Mouse (Mus musculus) liver, embryonic 13.5 days (tissue): Measurements from ENCODE around the gene Clip2. TPM values are rescaled to one million over a fixed set of nuclear protein-coding genes. Genes with fewer than 3 reads are reported as not detected.
"Not testable (repeated sequence)": the region's sequence is repeated elsewhere in the genome, so short reads cannot be mapped to it uniquely, and the experiment has no call there.

Experiments
- ATAC-seq: fragments of 200-750 bp; cut with Nextera tagmentation; 2 replicates; pipeline ENCODE4 v1.8.0; 2017; ENCODE audit warnings: low read depth, mild to moderate bottlenecking, moderate number of reproducible peaks, moderate library complexity
- DNase-seq: peaks from one replicate; pipeline ENCODE4 v3.0.0; 2022
- H3K27ac ChIP-seq: fragments of 300-500 bp; sonication (generic); 2 replicates; pipeline ENCODE4 v1.5.1; 2015; ENCODE audit warnings: moderate library complexity, mild to moderate bottlenecking, inconsistent platforms
- H3K27me3 ChIP-seq: fragments of 300-500 bp; sonication (generic); 2 replicates; pipeline ENCODE4 v1.6.1; 2015; ENCODE audit warnings: mild to moderate bottlenecking, inconsistent platforms
- H3K36me3 ChIP-seq: fragments of 300-500 bp; sonication (generic); 2 replicates; pipeline ENCODE4 v1.6.1; 2015; ENCODE audit warnings: mild to moderate bottlenecking, inconsistent platforms
- H3K4me1 ChIP-seq: fragments of 300-500 bp; sonication (generic); replicated peaks from 2 replicates; pipeline ENCODE4 v1.6.1; 2015; ENCODE audit warnings: inconsistent platforms
- H3K4me2 ChIP-seq: fragments of 300-500 bp; sonication (generic); 2 replicates; pipeline ENCODE4 v1.6.1; 2015; ENCODE audit warnings: inconsistent platforms, mild to moderate bottlenecking, moderate library complexity
- H3K4me3 ChIP-seq: fragments of 300-500 bp; sonication (generic); replicated peaks from 2 replicates; pipeline ENCODE4 v1.5.1; 2015; ENCODE audit warnings: mild to moderate bottlenecking, inconsistent platforms
- H3K9ac ChIP-seq: fragments of 300-500 bp; sonication (generic); 2 replicates; pipeline ENCODE4 v1.6.1; 2015; ENCODE audit warnings: mild to moderate bottlenecking, inconsistent platforms
- H3K9me3 ChIP-seq: fragments of 300-500 bp; sonication (generic); replicated peaks from 2 replicates; pipeline ENCODE4 v1.6.1; 2016; ENCODE audit warnings: inconsistent platforms
- WGBS: fragments of 180-500 bp; shearing (Covaris S2); methylation state at CpG from one replicate; pipeline ENCODE4 v1.1.7; 2015; ENCODE audit not compliant: insufficient replicate concordance; 5-methylcytosine and 5-hydroxymethylcytosine counted together
- polyA plus RNA-seq: library from polyadenylated mRNA; unstranded; fragments of >200 nt; fragmentation: Nextera tagmentation; extraction: Ambion mirVana; gene quantifications from 2 replicates; pipeline ENCODE4 v1.2.1, GENCODE M21; 2015

Gene Clip2
- polyA plus RNA-seq, 1 experiment from 2014 or later = 0.37 TPM

DNA sequence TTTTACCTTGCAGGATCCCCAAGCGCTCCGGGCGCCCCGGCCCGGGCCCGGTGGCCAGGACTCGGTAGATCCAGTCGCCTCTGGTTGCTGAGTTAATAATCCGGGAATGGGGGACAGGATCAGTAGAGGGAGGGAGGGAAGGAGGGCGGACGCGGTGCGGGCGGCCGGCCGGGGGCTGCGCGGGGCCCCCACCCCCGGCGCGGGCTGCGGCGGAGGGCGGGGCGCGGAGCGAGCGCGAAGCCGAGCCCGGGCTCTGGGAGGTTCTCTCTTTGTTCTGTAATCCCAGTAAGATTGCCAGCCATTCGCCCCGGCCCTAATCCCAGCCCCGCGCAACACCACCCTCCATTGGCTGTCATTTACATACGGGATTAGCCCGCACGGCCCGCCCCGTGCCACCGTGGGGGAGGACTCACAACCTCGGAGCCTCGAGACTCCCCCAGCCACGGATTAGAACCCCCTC, 95.7 kb downstream of the Clip2 start, which contains the start of gene Gtf2ird1:
Gene Gtf2ird1, minus strand, starts transcription at position 214 of the 460 bp plus-strand sequence.
- no peaks in the 10 kb centered on the region for H3K9me3 ChIP-seq
- H3K27ac ChIP-seq = 0 out of 2 replicates have a peak within 1 kb of the TSS, but pooled peaks have one; percentile 32
- H3K9ac ChIP-seq = peak within 1 kb of the TSS; percentile 75
- peaks cover 25% of the 10 kb centered on the region for H3K4me1 ChIP-seq
- H3K4me2 ChIP-seq = peak within 1 kb of the TSS; percentile 93
- ATAC-seq (peak; percentile 79), DNase-seq (peak; percentile 59)
- no peaks in the 10 kb centered on the region for H3K27me3 ChIP-seq
- WGBS = 2% methylated on average over 24 of the region's 44 CpGs
- H3K36me3 ChIP-seq = 0 out of 2 replicates have a peak, but pooled peaks cover 4% of the 10 kb centered on the region
- H3K4me3 ChIP-seq = peak within 1 kb of the TSS; percentile 69

DNA sequence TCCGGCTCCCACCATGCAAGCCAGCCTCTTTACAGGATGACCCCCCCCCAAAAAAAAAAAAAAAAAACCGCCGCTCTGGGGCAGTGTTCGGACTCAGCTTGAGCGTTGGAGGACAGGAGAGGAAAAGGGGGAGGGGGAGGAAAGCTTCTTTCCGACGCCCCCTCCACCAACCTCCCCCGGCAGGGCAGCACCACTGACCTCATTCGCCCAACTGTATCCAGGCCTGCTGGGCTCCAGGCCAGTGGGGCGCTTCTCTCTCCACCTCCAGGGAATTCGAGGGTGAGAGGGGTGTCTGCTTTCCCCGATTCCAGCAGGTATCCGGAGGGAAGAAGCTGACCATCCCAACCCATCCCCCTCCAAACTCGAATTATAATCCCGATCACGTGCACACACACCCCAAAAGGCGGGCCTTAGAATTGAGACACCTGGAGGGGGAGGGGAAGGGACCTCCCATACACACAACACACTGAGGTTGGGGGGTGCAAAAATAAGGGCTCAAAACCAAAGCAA, 96.3 kb downstream of the Clip2 start:
- ATAC-seq (peak; percentile 69), DNase-seq (no peak)
- H3K4me3 ChIP-seq = peak overlapping the region; percentile 69
- peak overlapping the region; percentile 93 for H3K4me2 ChIP-seq
- 0 out of 2 replicates have a peak, but pooled peaks cover 6% of the 10 kb centered on the region for H3K36me3 ChIP-seq
- peak overlapping the region; percentile 75 for H3K9ac ChIP-seq
- WGBS = 1% methylated on average over 16 of the region's 17 CpGs
- peaks cover 25% of the 10 kb centered on the region for H3K4me1 ChIP-seq
- no peaks in the 10 kb centered on the region for H3K27me3 ChIP-seq
- no peaks in the 10 kb centered on the region for H3K9me3 ChIP-seq
- H3K27ac ChIP-seq = no peak overlapping the region

DNA sequence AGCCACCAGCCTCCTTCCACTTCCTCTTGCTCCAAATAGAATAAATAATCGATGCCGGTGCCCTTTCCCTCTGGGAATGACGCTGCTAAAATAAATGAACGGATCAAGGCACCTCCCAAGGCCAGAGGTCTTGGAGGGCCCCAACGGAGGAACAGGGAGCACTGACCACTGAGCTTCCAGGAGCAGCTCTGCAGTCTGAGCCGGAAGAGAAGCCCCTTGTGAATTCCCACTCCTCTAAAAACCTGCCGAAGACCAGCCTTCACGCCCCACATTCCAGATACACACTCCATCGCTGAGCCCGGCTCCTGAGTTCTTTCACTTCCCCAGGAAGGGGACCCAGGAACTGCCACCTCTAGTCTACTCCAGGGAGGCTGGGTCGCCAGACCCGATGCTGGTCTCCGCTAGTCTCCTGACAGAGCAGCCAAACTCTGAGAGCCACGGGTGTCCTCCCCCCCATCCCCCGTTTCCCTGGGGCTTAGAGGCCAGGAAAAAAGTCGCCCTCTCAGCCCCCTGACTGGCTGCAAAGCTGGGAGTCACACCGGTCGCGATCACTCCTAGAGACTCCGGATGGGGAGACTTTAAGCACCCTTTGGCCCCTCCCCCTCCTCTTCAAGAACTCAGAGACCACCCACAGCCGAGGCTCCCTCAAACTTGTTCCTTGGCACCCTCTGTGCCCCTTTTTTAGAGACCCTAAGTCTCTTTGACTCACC, 96.9 kb downstream of the Clip2 start:
- peak overlapping the region; percentile 75 for H3K9ac ChIP-seq
- DNase-seq (no peak), ATAC-seq (no peak)
- no peaks in the 10 kb centered on the region for H3K9me3 ChIP-seq
- peaks cover 25% of the 10 kb centered on the region for H3K4me1 ChIP-seq
- 3% methylated on average over 21 of the region's 21 CpGs for WGBS
- peak overlapping the region; percentile 93 for H3K4me2 ChIP-seq
- H3K36me3 ChIP-seq = 0 out of 2 replicates have a peak, but pooled peaks cover 6% of the 10 kb centered on the region
- no peaks in the 10 kb centered on the region for H3K27me3 ChIP-seq
- H3K4me3 ChIP-seq = peak overlapping the region; percentile 69
- no peak overlapping the region; the same call in 1 of the 2 replicates for H3K27ac ChIP-seq

DNA sequence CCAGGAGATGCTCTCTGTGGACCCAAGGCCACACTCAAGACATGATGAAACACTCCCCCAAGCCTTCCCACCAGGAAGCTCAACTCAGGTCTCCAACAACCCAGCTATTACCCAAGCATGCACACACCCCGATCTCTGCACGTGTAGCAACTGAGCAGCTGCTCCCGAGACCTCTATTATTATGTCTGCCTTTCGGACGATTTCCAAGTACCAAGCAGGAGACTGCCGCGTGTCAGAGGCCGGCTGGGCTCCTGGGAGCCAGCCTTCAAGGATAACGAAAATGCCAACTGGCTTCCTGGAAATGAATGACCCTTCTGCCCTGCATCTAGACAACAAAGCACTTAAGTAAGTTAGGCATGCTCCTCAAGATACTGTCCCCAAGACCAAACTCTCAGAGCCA, 97.8 kb downstream of the Clip2 start:
- Histone ChIP-seq H3K4me2 (peak overlapping the region; percentile 93), H3K27ac (no peak overlapping the region)

DNA sequence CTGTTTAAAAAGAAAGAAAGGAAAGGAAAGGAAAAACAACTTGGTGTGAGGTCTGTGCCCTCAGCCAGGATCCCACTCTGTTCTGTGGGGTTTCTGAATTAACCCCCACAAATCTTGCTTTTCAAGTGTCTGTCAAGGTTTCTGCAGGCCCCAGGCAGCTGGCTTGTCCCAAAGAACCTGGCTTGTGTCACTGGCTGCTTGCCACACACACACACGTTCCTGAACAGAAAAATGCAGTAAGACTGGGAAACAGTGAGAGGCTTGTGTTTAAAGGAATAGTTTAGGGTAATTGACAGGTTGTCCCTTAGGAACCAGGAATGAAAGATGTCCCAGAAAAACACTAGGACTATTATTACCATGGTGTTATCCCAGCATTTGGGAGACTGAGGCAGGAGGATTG, 98.7 kb downstream of the Clip2 start:
- Histone ChIP-seq H3K27ac (no peak overlapping the region), H3K27me3 (no peaks in the 10 kb centered on the region), H3K36me3 (0 out of 2 replicates have a peak, but pooled peaks cover 6% of the 10 kb centered on the region), H3K4me3 (no peak overlapping the region), H3K4me1 (peaks cover 25% of the 10 kb centered on the region), H3K9ac (no peak overlapping the region), H3K9me3 (no peaks in the 10 kb centered on the region), H3K4me2 (no peak overlapping the region)
- ATAC-seq (no peak), DNase-seq (no peak)
- 73% methylated on average over 1 of the region's 1 CpGs for WGBS

More for the DNA sequence above, 97.8 kb downstream of the Clip2 start:
- 75% methylated on average over 9 of the region's 9 CpGs for WGBS
- no peak for ATAC-seq
- no peak overlapping the region for H3K4me3 ChIP-seq
- DNase-seq = no peak
- no peak overlapping the region for H3K9ac ChIP-seq
- H3K27me3 ChIP-seq = no peaks in the 10 kb centered on the region
- H3K36me3 ChIP-seq = 0 out of 2 replicates have a peak, but pooled peaks cover 6% of the 10 kb centered on the region
- H3K4me1 ChIP-seq = peaks cover 25% of the 10 kb centered on the region
- H3K9me3 ChIP-seq = no peaks in the 10 kb centered on the region

DNA sequence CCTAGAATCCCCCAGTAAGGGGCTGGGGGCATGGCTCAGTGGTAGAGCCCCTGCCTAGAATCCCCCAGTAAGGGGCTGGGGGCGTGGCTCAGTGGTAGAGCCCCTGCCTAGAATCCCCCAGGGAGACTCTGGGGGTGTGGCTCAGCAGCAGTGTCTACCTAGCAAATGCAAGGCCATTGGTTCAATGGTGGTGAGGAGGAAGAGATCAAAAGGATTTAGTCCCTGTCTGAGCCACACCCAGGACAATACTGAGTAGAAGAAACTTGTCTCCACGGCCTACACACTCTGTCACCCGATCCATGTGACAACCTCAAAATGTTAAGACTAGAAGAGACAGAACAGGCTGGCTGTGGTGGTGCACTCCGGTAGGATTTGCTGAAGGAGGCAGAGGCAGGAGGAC, 105.5 kb downstream of the Clip2 start:
- not testable (repeated sequence) for H3K9me3 ChIP-seq, H3K9ac ChIP-seq, ATAC-seq, H3K4me3 ChIP-seq, H3K27ac ChIP-seq, H3K27me3 ChIP-seq, H3K4me2 ChIP-seq, DNase-seq
- Histone ChIP-seq H3K36me3 (peaks cover 11% of the 10 kb centered on the region; the same call in 1 of the 2 replicates), H3K4me1 (peaks cover 10% of the 10 kb centered on the region; the same call in 1 of the 2 replicates)
- 66% methylated on average over 4 of the region's 4 CpGs for WGBS

DNA sequence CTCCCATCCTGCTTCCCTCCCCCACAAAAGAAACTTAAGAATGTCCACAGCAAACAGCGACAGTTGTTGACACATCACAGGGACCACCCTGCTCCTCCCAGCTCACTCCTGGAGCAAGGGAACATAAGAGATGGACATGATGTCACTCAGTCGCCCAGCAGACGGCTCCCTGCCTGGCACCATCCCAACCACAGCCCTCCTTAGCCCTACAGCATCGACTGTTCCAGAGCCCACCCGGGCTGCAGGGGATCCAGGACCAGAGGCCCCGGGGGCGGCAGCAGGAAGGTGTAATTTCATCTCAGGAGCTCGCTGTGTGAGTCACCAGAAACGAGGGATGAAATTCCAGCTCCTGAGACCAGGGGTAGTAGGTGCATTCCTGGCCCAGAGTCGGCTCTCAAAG, 106.3 kb downstream of the Clip2 start:
- Histone ChIP-seq H3K4me2 (no peak overlapping the region), H3K4me3 (no peak overlapping the region), H3K36me3 (peaks cover 8% of the 10 kb centered on the region; the same call in 1 of the 2 replicates), H3K4me1 (peaks cover 10% of the 10 kb centered on the region; the same call in 1 of the 2 replicates), H3K27me3 (no peaks in the 10 kb centered on the region), H3K27ac (no peak overlapping the region), H3K9me3 (no peaks in the 10 kb centered on the region), H3K9ac (no peak overlapping the region)
- DNase-seq (no peak), ATAC-seq (no peak)
- 63% methylated on average over 10 of the region's 10 CpGs for WGBS

DNA sequence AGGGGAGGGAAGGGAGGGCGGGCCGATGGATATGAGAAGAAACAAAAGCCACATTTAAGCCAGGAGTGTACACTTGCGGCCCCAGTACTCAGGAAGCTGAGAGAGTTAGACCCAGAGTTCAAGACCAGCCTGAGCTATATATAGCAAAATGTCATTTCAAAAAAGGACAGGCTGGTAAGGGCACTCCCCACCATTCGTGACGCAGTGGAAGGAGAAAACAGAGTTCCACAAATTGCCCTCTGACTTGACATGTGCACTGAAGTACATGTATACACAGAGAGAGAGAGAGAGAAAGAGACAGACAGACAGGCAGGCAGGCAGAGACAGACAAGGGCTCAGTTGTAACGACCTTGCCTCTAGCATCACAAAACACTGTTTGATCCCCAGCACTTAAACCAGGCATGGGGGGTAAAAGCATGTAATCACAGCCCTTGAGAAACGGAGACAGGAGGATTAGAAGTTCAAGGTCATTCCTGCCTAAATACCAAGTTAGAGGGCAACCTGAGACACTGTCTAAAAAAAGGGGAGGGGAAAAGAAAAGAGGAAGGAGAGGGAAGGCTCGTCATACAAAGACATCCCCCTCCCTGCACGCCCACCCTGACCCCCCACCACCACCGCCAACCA, 106.9 kb downstream of the Clip2 start:
- Histone ChIP-seq H3K4me2 (no peak overlapping the region), H3K4me1 (peaks cover 15% of the 10 kb centered on the region; the same call in 1 of the 2 replicates), H3K9me3 (no peaks in the 10 kb centered on the region), H3K4me3 (no peak overlapping the region), H3K9ac (0 out of 2 replicates have a peak overlapping the region, but pooled peaks have one; percentile 15), H3K27me3 (no peaks in the 10 kb centered on the region), H3K27ac (no peak overlapping the region), H3K36me3 (peaks cover 8% of the 10 kb centered on the region; the same call in 1 of the 2 replicates)
- 44% methylated on average over 10 of the region's 10 CpGs for WGBS
- DNase-seq = no peak
- ATAC-seq = no peak

DNA sequence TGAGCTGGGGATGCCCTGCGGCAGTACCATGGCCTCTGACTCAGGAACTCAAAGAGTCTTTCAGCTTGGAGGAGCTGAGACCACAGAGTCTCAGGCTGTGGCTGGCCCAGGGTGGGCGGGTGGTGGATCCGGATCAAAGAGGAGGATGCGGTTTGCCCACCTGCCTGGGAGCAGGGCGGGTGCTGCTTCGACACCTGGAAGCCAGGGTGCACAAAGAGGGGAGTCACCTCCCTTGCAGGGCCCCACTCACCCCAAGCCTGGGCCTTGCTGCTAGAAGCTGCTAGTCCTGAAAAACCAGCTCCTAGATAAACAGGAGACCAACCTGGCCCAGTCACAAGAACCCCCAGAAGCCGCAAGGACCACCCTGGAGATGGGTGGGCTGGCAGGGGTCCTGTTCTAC, 107.8 kb downstream of the Clip2 start:
- Histone ChIP-seq H3K4me1 (peaks cover 17% of the 10 kb centered on the region; the same call in 1 of the 2 replicates), H3K9me3 (no peaks in the 10 kb centered on the region), H3K9ac (no peak overlapping the region), H3K27ac (no peak overlapping the region), H3K27me3 (no peaks in the 10 kb centered on the region), H3K4me3 (no peak overlapping the region), H3K36me3 (peaks cover 12% of the 10 kb centered on the region; the same call in 1 of the 2 replicates), H3K4me2 (no peak overlapping the region)
- 84% methylated on average over 7 of the region's 7 CpGs for WGBS
- DNase-seq (no peak), ATAC-seq (no peak)

DNA sequence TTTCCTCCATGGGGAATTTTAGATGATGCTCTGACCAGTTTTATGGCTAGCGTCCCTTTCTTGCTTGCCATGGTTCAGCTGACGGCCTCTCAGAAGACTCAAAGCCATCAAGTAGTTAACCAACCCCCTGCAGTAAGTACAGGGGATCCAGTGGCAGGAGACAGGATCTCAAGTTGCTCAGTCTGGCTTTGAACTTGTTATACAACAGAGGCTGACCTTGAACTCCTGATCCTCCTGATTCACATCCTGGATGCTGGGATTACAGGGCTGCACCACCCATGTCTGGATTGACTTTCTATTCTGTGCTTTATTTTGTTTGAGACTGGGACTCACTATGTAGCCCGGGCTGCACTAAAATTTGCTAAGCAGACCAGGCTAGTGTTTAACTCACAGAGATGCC, 110.2 kb downstream of the Clip2 start:
- DNase-seq (no peak), ATAC-seq (no peak)
- no peak overlapping the region for H3K27ac ChIP-seq
- H3K36me3 ChIP-seq = peaks cover 12% of the 10 kb centered on the region; the same call in 1 of the 2 replicates
- no peak overlapping the region for H3K4me2 ChIP-seq
- no peak overlapping the region for H3K4me3 ChIP-seq
- WGBS = 63% methylated on average over 3 of the region's 3 CpGs
- no peak overlapping the region for H3K9ac ChIP-seq
- H3K27me3 ChIP-seq = no peaks in the 10 kb centered on the region
- H3K4me1 ChIP-seq = peaks cover 28% of the 10 kb centered on the region; the same call in 1 of the 2 replicates
- no peaks in the 10 kb centered on the region for H3K9me3 ChIP-seq

DNA sequence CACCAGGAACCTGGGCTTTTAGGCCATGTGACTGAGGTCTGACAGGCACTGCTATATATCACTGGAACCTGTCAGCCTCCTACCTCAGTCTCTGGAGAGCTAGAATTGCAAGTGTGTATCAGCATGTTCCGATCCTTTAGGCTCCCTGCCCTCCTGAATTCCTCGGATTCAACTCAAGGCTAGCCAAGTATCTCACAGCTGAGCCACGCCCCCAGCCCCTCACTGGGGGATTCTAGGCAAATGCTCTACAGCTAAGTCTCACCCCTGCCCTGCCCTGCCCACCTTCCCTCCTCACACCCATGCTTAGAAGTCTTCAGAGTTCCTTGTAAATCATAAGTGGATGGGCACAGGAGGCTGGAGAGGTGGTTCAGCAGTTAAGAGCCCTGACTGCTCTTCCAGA, 111.1 kb downstream of the Clip2 start:
- H3K4me1 ChIP-seq = peaks cover 30% of the 10 kb centered on the region; the same call in 1 of the 2 replicates
- H3K27me3 ChIP-seq = no peaks in the 10 kb centered on the region
- ATAC-seq = no peak
- no peak for DNase-seq
- no peak overlapping the region for H3K4me2 ChIP-seq
- H3K9ac ChIP-seq = no peak overlapping the region
- no peaks in the 10 kb centered on the region for H3K9me3 ChIP-seq
- no peak overlapping the region for H3K4me3 ChIP-seq
- H3K27ac ChIP-seq = no peak overlapping the region
- peaks cover 12% of the 10 kb centered on the region; the same call in 1 of the 2 replicates for H3K36me3 ChIP-seq
- WGBS = 73% methylated on average over 3 of the region's 3 CpGs
